ENCODE assay signal across 8 mouse cellular contexts in genomic region chr2:29868949-29869645, GRCm38 (mm10). TPM values are rescaled to one million over a fixed set of nuclear protein-coding genes. Genes with fewer than 3 reads are reported as not detected.
DNase-seq lines count a peak whose midpoint lies in the region; TF ChIP-seq lines count a peak whose summit lies in the region.

Gene Cercam, plus strand, starts transcription at chr2:29869164.

- H3K4me3 ChIP-seq in left cerebral cortex, adult 2 months, result peak within 1 kb of the TSS; percentile 61
- H3K4me3 ChIP-seq in macrophage (ENCODE audit: inconsistent target), result peak within 1 kb of the TSS; percentile 58

- DNase-seq in adrenal gland, adult (ENCODE audit: inconsistent age in 2 of 2, low spot score in 1 of 2), result peak; percentile 90 to 95
- peak; percentile 93 for DNase-seq in embryo, embryonic 10 days (ENCODE audit: low spot score)
- DNase-seq in gastrocnemius, postnatal 10 days, result peak; percentile 86
- peak; percentile 72 for DNase-seq in hindlimb bud, embryonic 11.5 days (ENCODE audit: extremely low spot score, low read depth, low spot score)
- peak; percentile 83 to 88 for DNase-seq in left cerebral cortex, adult 2 months (ENCODE audit: extremely low spot score in 1 of 2, low spot score in 2 of 2)
- peak; percentile 85 for DNase-seq in retina, postnatal 7 days (ENCODE audit: low read depth, low spot score)
- peak; percentile 67 for DNase-seq in urinary bladder, postnatal 10 days (ENCODE audit: low spot score)

- intact Hi-C loops in left cerebral cortex, adult 2 months (cut with DNase I), result loop anchor here (1.0 kb wide), 1 partner anchor 20 kb away; the partner anchor contains the start of gene Odf2

- H3K27ac ChIP-seq in left cerebral cortex, adult 2 months, result peak within 1 kb of the TSS; percentile 15; the same call in 1 of the 2 replicates
- H3K27ac ChIP-seq in macrophage, result peak within 1 kb of the TSS; percentile 54

- no peaks in the 10 kb centered on the region for H3K36me3 ChIP-seq in macrophage (ENCODE audit: inconsistent target)

- no peaks in the 10 kb centered on the region for H3K79me2 ChIP-seq in macrophage (ENCODE audit: inconsistent target)

- peak; percentile 97 for TF ChIP-seq CTCF in left cerebral cortex, adult 2 months (IDR thresholded peaks at IDR 0.05)

- 1% methylated on average over 40 of the region's 44 CpGs for WGBS in macrophage (ENCODE audit: missing documents)

RNA-seq across cellular contexts. Expression of gene Cercam, which starts in this region (rescaled TPM):
- 10 to 100 TPM; 28.3 to 39.0 TPM for total RNA-seq in gastrocnemius, postnatal 10 days (2021)
- total RNA-seq in left cerebral cortex, adult 2 months (2021), result 1 to 10 TPM; 5.9 to 8.6 TPM
- total RNA-seq in macrophage (2018; cell fraction: chromatin; rRNA removed), result 10 to 100 TPM in 15 of 26 experiments, 1 to 10 TPM in 11; 2.3 to 23.6 (median 12.3) TPM
- 10 to 100 TPM in 22 of 26 experiments, 1 to 10 TPM in 4; 8.8 to 26.8 (median 13.1) TPM for total RNA-seq in macrophage (2018; cell fraction: cytosol; rRNA removed)
- 10 to 100 TPM in 25 of 26 experiments, 1 to 10 TPM in 1; 9.0 to 32.3 (median 17.0) TPM for total RNA-seq in macrophage (2018; cell fraction: nucleus; rRNA removed)
- 7.3 to 16.8 TPM (median 15.9 TPM) in 3 replicates for polyA plus RNA-seq in macrophage (2018)

Comparison
In these comparisons a context has a peak if more than half of its experiments do, and no peak if none do; other contexts are left out.
1. Peak in every context shown above with its lines: DNase-seq, H3K4me3 ChIP-seq and H3K27ac ChIP-seq.